Mouse (Mus musculus): ENCODE measurements around the gene Lrp2.

Gene Lrp2

DNA sequence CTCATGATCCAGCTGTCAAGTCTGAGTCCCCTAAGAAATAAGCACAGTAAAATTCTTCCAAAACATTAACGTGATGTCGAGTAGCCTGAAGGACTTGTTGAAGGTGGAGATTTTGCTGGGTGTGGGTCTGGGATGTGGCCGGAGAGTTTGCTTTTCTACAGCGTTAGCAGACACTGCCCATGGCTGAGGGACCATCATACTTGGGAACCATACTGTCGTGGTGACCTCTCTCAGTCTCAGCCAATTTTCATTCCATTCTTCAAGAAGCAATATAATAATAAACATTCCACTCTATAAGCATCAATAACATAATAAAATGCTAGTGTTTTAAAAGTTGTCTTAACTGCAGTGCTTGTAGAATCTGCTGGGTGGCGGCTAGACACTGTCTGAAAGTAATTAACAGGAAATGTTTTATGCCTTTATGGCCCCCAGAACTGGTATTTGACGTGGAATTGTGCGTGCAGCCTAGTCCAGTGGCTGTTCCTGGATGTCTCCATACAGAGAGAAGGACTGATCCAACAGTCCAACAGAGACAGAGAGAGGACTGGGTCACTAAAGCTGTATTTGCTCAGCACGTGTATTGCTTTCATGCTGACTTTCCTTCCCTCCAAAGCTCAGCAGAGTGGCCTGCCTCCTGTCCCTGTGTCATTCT lies 190.1 kb downstream of the Lrp2 start:
- DNase-seq: no peak

DNA sequence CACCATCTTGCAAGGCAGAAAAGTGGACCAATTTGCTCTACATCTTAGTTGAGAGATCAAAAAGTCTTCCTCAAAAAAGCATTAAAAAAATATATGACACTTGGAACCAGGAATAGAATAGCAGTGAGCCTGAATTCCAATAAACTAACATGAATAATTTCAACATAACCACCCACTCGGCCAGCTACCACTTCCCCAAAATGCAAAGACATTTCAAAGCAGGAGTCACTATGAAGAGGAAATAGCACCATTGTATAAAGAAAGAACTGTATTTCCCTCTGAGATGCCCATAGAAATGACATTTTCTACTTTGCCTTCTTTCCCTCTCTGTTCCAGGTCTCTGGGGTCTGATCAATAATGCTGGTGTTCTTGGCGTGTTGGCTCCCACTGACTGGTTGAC lies 191.9 kb downstream of the Lrp2 start:
- DNase-seq: no peak

DNA sequence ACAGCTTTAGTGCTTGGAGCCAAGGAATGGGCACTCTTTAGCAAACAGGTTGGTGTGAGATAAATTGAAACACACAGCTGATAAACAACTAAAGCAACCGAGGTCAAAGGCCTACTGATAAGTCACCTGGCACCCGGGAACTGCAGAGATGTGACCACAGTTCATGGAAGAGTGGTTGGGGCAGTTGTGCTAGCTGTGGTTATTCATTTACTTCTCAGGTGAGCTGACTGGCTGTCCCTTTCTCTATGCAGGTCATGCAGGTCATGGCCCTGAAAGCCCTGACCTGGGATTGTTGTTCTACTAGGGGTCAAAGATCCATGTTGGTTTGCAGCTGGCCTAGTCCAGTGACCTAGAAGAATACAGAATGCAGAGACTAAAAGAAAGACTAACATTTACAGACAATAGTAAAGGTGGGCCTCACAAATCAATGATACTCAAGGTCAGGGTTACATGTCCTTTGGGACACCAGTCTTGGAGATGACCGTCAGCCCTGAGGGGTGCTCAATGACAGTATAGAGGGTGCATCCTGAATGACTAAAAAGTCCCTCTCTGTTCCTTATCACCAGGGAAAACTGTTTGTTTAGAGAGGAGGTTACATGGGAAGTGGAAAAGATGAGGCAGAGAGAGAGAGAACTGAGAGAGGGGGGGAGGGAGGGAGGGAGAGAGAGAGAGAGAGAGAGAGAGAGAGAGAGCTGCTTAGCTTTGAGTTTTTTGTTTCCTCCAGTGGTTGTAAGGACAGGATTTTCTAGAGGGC lies 199.6 kb downstream of the Lrp2 start:
- no peak for DNase-seq

DNA sequence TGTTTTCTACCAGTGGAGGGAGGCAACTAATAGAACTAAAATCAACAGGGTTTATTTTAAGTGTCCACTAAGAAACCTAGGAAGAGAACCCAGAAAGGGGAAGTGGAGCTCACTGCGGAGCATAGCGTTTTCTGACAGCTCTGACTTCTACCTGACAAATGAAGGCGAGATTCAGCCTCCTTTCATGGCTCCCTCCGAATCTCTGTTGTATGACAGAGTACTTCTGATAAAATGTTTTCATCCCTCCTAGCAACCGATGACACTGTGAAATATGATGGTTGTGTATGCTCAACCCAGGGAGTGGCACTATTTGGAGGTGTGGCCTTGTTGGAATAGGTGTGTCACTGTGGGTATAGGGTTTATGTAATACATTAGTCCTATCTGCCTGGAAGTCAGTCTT lies 203.0 kb downstream of the Lrp2 start:
- DNase-seq: no peak

GRCm38 (mm10) chr2:69381740-69382139 lies 204.1 kb downstream of the Lrp2 start:
- no peak for DNase-seq

DNA sequence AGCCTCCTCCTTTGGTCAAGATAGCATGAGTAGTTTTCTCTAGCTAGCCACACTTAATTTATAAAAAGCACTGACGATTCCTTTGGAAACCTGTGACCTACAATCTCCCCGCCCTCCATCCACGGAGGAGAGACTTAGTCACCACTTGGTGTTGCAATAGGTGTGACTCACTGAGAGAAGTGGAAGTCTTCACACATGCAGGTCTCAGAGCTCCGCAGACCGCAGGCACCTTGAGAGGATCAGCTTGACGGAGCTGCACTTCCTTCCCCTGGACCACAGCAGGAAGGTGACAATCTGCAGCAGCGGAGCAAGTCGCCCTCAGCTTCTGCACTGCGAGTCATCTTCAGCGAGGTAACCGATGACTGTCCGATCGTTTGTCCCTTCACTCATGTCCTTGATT lies 205.6 kb downstream of the Lrp2 start, which contains the start of gene Dhrs9:
TSS of gene Dhrs9 (plus strand) at position 165 of the 400 bp plus-strand sequence.
- DNase-seq: no peak

DNA sequence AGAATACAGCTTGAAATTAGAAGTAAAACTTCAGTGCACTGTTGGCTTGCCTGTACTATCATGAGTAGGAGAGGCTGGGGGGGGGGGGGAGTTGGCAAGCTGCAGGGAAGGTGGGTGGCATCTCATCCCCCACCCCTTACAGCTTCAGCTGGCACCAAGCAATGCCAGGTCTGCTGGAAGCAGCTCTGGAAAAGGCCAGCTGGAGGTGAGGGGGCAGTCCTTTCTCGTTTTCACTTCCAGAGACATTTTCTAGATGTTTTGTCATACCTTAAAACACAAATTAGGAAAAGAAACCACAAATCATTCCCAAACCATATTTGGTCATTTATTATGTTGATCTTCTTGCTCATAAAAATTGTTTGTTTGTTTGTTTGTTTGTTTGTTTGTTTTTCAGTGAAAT lies 206.1 kb downstream of the Lrp2 start:
- no peak for DNase-seq

- DNase-seq: no peak
Observed at GRCm38 (mm10) chr2:69376780-69377179, 209.1 kb downstream of the Lrp2 start.

All from thymus, postnatal 25 days (tissue).